Mouse (Mus musculus) myocyte (in vitro differentiated cells): ENCODE data around the gene Nppb. TPM values are rescaled to one million over a fixed set of nuclear protein-coding genes. Genes with fewer than 3 reads are reported as not detected.

ENCODE experiments used
- H3K27me3 ChIP-seq: one replicate; pipeline ENCODE4 v1.6.1; 2011; ENCODE audit not compliant: control insufficient read depth, insufficient read depth, insufficient read length
- H3K36me3 ChIP-seq: one replicate; pipeline ENCODE4 v1.6.1; 2011; ENCODE audit not compliant: control insufficient read depth, insufficient read depth
- H3K4me2 ChIP-seq: one replicate; pipeline ENCODE4 v1.6.1; 2011; ENCODE audit warnings: low read depth, control low read depth
- H3K4me3 ChIP-seq: one replicate; pipeline ENCODE4 v1.5.1; 2011; ENCODE audit warnings: mild to moderate bottlenecking, control low read depth, moderate library complexity
- H3K79me2 ChIP-seq: one replicate; pipeline ENCODE4 v1.6.1; 2011; ENCODE audit not compliant: control insufficient read depth, insufficient read depth
- H3ac ChIP-seq: one replicate; pipeline ENCODE4 v1.6.1; 2011; ENCODE audit not compliant: control insufficient read depth, insufficient read length
- CEBPB ChIP-seq: IDR thresholded peaks from 2 replicates; pipeline ENCODE4 v1.6.1; 2011; ENCODE audit warnings: mild to moderate bottlenecking, moderate library complexity; ENCODE audit not compliant: poor library complexity, insufficient read depth, severe bottlenecking
- E2F4 ChIP-seq: IDR thresholded peaks from one replicate; pipeline ENCODE4 v1.6.1; 2011; ENCODE audit warnings: mild to moderate bottlenecking, control low read depth, moderate library complexity; ENCODE audit not compliant: insufficient read depth
- MAX ChIP-seq: IDR thresholded peaks from one replicate; pipeline ENCODE4 v1.6.1; 2011; ENCODE audit warnings: low read depth, mild to moderate bottlenecking, control low read depth
- MYOD1 ChIP-seq, 3 experiments: IDR thresholded peaks; one replicate each; pipeline ENCODE4 v1.6.1; 2011; ENCODE audit warnings: control low read depth in 2 of 3, low read depth in 2 of 3, mild to moderate bottlenecking in 2 of 3, moderate library complexity in 1 of 3; ENCODE audit not compliant: insufficient read length in 2 of 3, control insufficient read depth in 1 of 3
- MYOG ChIP-seq, 3 experiments: IDR thresholded peaks; one replicate each; pipeline ENCODE4 v1.6.1; 2011; ENCODE audit warnings: control low read depth in 2 of 3, low read depth in 2 of 3, mild to moderate bottlenecking in 2 of 3; ENCODE audit not compliant: insufficient read length in 2 of 3, control insufficient read depth in 1 of 3, insufficient read depth in 1 of 3
- POLR2A ChIP-seq: IDR thresholded peaks from one replicate; pipeline ENCODE4 v1.6.1; 2011; ENCODE audit warnings: low read depth, mild to moderate bottlenecking, control low read depth, moderate library complexity; ENCODE audit not compliant: insufficient read length
- POLR2AphosphoS2 ChIP-seq: IDR thresholded peaks from one replicate; pipeline ENCODE4 v1.6.1; 2011; ENCODE audit warnings: low read depth, control low read depth; ENCODE audit not compliant: insufficient read length
- REST ChIP-seq: IDR thresholded peaks from one replicate; pipeline ENCODE4 v1.6.1; 2011; ENCODE audit warnings: mild to moderate bottlenecking, control low read depth, moderate library complexity; ENCODE audit not compliant: insufficient read depth, insufficient read length
- SRF ChIP-seq: IDR thresholded peaks from one replicate; pipeline ENCODE4 v1.6.1; 2011; ENCODE audit warnings: low read depth; ENCODE audit not compliant: control insufficient read depth, insufficient read length
- TCF12 ChIP-seq: IDR thresholded peaks from one replicate; pipeline ENCODE4 v1.6.1; 2011; ENCODE audit warnings: mild to moderate bottlenecking, control low read depth; ENCODE audit not compliant: poor library complexity, insufficient read depth, severe bottlenecking
- TCF3 ChIP-seq: IDR thresholded peaks from one replicate; pipeline ENCODE4 v1.6.1; 2011; ENCODE audit warnings: low read depth, control low read depth; ENCODE audit not compliant: insufficient read length
- USF1 ChIP-seq: IDR thresholded peaks from one replicate; pipeline ENCODE4 v1.6.1; 2011; ENCODE audit warnings: low read depth, mild to moderate bottlenecking, control low read depth, moderate library complexity
- polyA plus RNA-seq: library from polyadenylated mRNA; unstranded; fragments of >200 nt; fragmentation: generic; extraction: Trizol; gene quantifications from one replicate; pipeline ENCODE4 v1.2.1, GENCODE M21; 2012; ENCODE audit warnings: missing spikeins

Nppb gene
- polyA plus RNA-seq, 1 experiment: 0.26 TPM

- peaks cover 38% of the 10 kb centered on the region for H3K36me3 ChIP-seq
- H3K4me2 ChIP-seq: no peak overlapping the region
- no peak overlapping the region for H3K4me3 ChIP-seq
These were observed 25.7 kb downstream of the Nppb start for GRCm38 (mm10) chr4:148011332-148011731.

GRCm38 (mm10) chr4:148012216-148012615 lies 26.6 kb downstream of the Nppb start:
- Histone ChIP-seq H3K4me2 (no peak overlapping the region), H3K4me3 (no peak overlapping the region), H3K36me3 (peaks cover 32% of the 10 kb centered on the region), H3ac (no peak overlapping the region), H3K27me3 (no peaks in the 10 kb centered on the region), H3K79me2 (no peaks in the 10 kb centered on the region)
- no peak for TF ChIP-seq MYOG (IDR thresholded peaks at IDR 0.05; ENCODE audit: control insufficient read depth in 1 of 3, insufficient read depth in 1 of 3, insufficient read length in 2 of 3, low read depth in 2 of 3)
- no peak for TF ChIP-seq POLR2AphosphoS2
- no peak for TF ChIP-seq MAX
- TF ChIP-seq MYOD1 (IDR thresholded peaks at IDR 0.05; ENCODE audit: control insufficient read depth in 1 of 3, insufficient read length in 2 of 3, low read depth in 2 of 3): no peak
- no peak for TF ChIP-seq E2F4
- TF ChIP-seq TCF3: no peak
- TF ChIP-seq POLR2A: no peak
- no peak for TF ChIP-seq CEBPB
- TF ChIP-seq USF1: no peak

More at GRCm38 (mm10) chr4:148011332-148011731, 25.7 kb downstream of the Nppb start:
- Histone ChIP-seq H3K79me2 (no peaks in the 10 kb centered on the region), H3ac (no peak overlapping the region), H3K27me3 (no peaks in the 10 kb centered on the region)
- no peak for TF ChIP-seq CEBPB

GRCm38 (mm10) chr4:148015418-148015817 lies 29.8 kb downstream of the Nppb start:
- no peak overlapping the region for H3ac ChIP-seq
- TF ChIP-seq MYOG (IDR thresholded peaks at IDR 0.05; ENCODE audit: control insufficient read depth in 1 of 3, insufficient read depth in 1 of 3, insufficient read length in 2 of 3, low read depth in 2 of 3): no peak
- no peak for TF ChIP-seq POLR2A
- no peak for TF ChIP-seq TCF3
- TF ChIP-seq TCF12: no peak
- no peak for TF ChIP-seq MYOD1 (IDR thresholded peaks at IDR 0.05; ENCODE audit: control insufficient read depth in 1 of 3, insufficient read length in 2 of 3, low read depth in 2 of 3)
- no peak for TF ChIP-seq USF1
- TF ChIP-seq E2F4: no peak
- no peak for TF ChIP-seq MAX
- H3K36me3 ChIP-seq: peaks cover 39% of the 10 kb centered on the region
- H3K4me3 ChIP-seq: no peak overlapping the region
- H3K4me2 ChIP-seq: no peak overlapping the region
- H3K27me3 ChIP-seq: no peaks in the 10 kb centered on the region
- H3K79me2 ChIP-seq: no peaks in the 10 kb centered on the region

GRCm38 (mm10) chr4:148016981-148017380 lies 31.4 kb downstream of the Nppb start:
- Histone ChIP-seq H3K79me2 (no peaks in the 10 kb centered on the region), H3K27me3 (no peaks in the 10 kb centered on the region), H3ac (no peak overlapping the region), H3K4me2 (no peak overlapping the region), H3K36me3 (peaks cover 48% of the 10 kb centered on the region), H3K4me3 (no peak overlapping the region)
- TF ChIP-seq POLR2A: no peak
- no peak for TF ChIP-seq USF1
- TF ChIP-seq MAX: no peak
- no peak for TF ChIP-seq POLR2AphosphoS2
- no peak for TF ChIP-seq MYOD1 (IDR thresholded peaks at IDR 0.05; ENCODE audit: control insufficient read depth in 1 of 3, insufficient read length in 2 of 3, low read depth in 2 of 3)
- TF ChIP-seq REST: no peak
- no peak for TF ChIP-seq MYOG (IDR thresholded peaks at IDR 0.05; ENCODE audit: control insufficient read depth in 1 of 3, insufficient read depth in 1 of 3, insufficient read length in 2 of 3, low read depth in 2 of 3)
- TF ChIP-seq TCF3: no peak
- TF ChIP-seq CEBPB: no peak
- no peak for TF ChIP-seq TCF12
- no peak for TF ChIP-seq SRF
- TF ChIP-seq E2F4: no peak

- no peak for TF ChIP-seq SRF
- no peak for TF ChIP-seq REST
- TF ChIP-seq TCF3: no peak
- no peak for TF ChIP-seq MYOG (IDR thresholded peaks at IDR 0.05; ENCODE audit: control insufficient read depth in 1 of 3, insufficient read depth in 1 of 3, insufficient read length in 2 of 3, low read depth in 2 of 3)
- no peaks in the 10 kb centered on the region for H3K79me2 ChIP-seq
These were observed 32.8 kb downstream of the Nppb start for GRCm38 (mm10) chr4:148018410-148018809.

More at GRCm38 (mm10) chr4:148018410-148018809, 32.8 kb downstream of the Nppb start:
- H3K36me3 ChIP-seq: peaks cover 39% of the 10 kb centered on the region
- H3K27me3 ChIP-seq: no peaks in the 10 kb centered on the region
- H3ac ChIP-seq: no peak overlapping the region
- no peak overlapping the region for H3K4me2 ChIP-seq
- no peak overlapping the region for H3K4me3 ChIP-seq
